Mouse (Mus musculus) lung, adult 2 months (tissue): ENCODE measurements at regions not wholly inside any gene's neighbourhood (a gene's known extent, or its start where the extent isn't known, plus 50 kb on each side); places are given as distances from the start of the nearest gene placed in this dataset.

Source experiments
- CTCF ChIP-seq: fragments of 200-500 bp; IDR thresholded peaks from 2 replicates; pipeline ENCODE4 v1.5.1; 2011; ENCODE audit warnings: mild to moderate bottlenecking, low read length, control low read depth; ENCODE audit not compliant: insufficient read depth
- POLR2A ChIP-seq: fragments of 200-500 bp; IDR thresholded peaks from 2 replicates; pipeline ENCODE4 v1.6.1; 2011; ENCODE audit warnings: low read depth, mild to moderate bottlenecking, control low read depth, low read length, borderline replicate concordance; ENCODE audit errors: extremely low read depth

- TF ChIP-seq POLR2A (no peak), CTCF (no peak)
Measured at GRCm38 (mm10) chr12:82075479-82076221, 93.5 kb upstream of the Sipa1l1 start.
